Mouse (Mus musculus): ENCODE results near the gene Spag8. TPM values are rescaled to one million over a fixed set of nuclear protein-coding genes. Genes with fewer than 3 reads are reported as not detected.

The Spag8 gene
- polyA plus RNA-seq (2015; fragmentation: Nextera tagmentation; extraction: Ambion mirVana), result 0.20 and 0.70 TPM in 2 replicates

GRCm38 (mm10) chr4:43653161-43654015 is at the start of gene Spag8:
Spag8 (minus strand) TSS chr4:43653594.

GRCm38 (mm10) chr4:43700707-43701106 is 47.3 kb upstream of the Spag8 start, which contains the start of gene Olfr70:
Olfr70 (minus strand) TSS chr4:43700807.

GRCm38 (mm10) chr4:43668782-43669427 is 15.5 kb upstream of the Spag8 start, which contains the start of the genes Tmem8b and Fam221b:
Tmem8b (plus strand) TSS chr4:43668971.
Fam221b (minus strand) TSS chr4:43669145.

GRCm38 (mm10) chr4:43656339-43657109 is 3.1 kb upstream of the Spag8 start, which contains the start of gene Hint2:
Hint2 (minus strand) TSS chr4:43656466.

GRCm38 (mm10) chr4:43631046-43631955 is 22.1 kb downstream of the Spag8 start, which contains the start of gene Npr2:
Npr2 (plus strand) TSS chr4:43631935.

Other genes with a start within 250 kb of the Spag8 start
- not detected in 2 replicates for gene Fam166b, start 224.5 kb downstream of the Spag8 start, polyA plus RNA-seq (2015; fragmentation: Nextera tagmentation; extraction: Ambion mirVana)
- gene Tesk1, start 211.7 kb downstream of the Spag8 start, polyA plus RNA-seq (2015; fragmentation: Nextera tagmentation; extraction: Ambion mirVana), result 1.3 and 2.5 TPM in 2 replicates
- gene Cd72, start 199.0 kb downstream of the Spag8 start, polyA plus RNA-seq (2015; fragmentation: Nextera tagmentation; extraction: Ambion mirVana), result 8.4 and 12.7 TPM in 2 replicates
- 0.59 and 1.4 TPM in 2 replicates for gene Sit1, start 169.9 kb downstream of the Spag8 start, polyA plus RNA-seq (2015; fragmentation: Nextera tagmentation; extraction: Ambion mirVana)
- 42.9 and 45.9 TPM in 2 replicates for gene Ccdc107, start 160.7 kb downstream of the Spag8 start, polyA plus RNA-seq (2015; fragmentation: Nextera tagmentation; extraction: Ambion mirVana)
- 38.1 and 40.1 TPM in 2 replicates for gene Arhgef39, start 153.9 kb downstream of the Spag8 start, polyA plus RNA-seq (2015; fragmentation: Nextera tagmentation; extraction: Ambion mirVana)
- gene Car9, start 146.6 kb downstream of the Spag8 start, polyA plus RNA-seq (2015; fragmentation: Nextera tagmentation; extraction: Ambion mirVana), result 3.2 and 3.7 TPM in 2 replicates
- 63.0 and 70.1 TPM in 2 replicates for gene Tpm2, start 129.8 kb downstream of the Spag8 start, polyA plus RNA-seq (2015; fragmentation: Nextera tagmentation; extraction: Ambion mirVana)
- 23.7 and 33.8 TPM in 2 replicates for gene Creb3, start 91.3 kb downstream of the Spag8 start, polyA plus RNA-seq (2015; fragmentation: Nextera tagmentation; extraction: Ambion mirVana)
- 62.7 and 73.4 TPM in 2 replicates for gene Tln1, start 90.9 kb downstream of the Spag8 start, polyA plus RNA-seq (2015; fragmentation: Nextera tagmentation; extraction: Ambion mirVana)
- 16.0 and 17.6 TPM in 2 replicates for gene Rgp1, start 74.9 kb downstream of the Spag8 start, polyA plus RNA-seq (2015; fragmentation: Nextera tagmentation; extraction: Ambion mirVana)
- 16.9 and 18.2 TPM in 2 replicates for gene Gba2, start 74.7 kb downstream of the Spag8 start, polyA plus RNA-seq (2015; fragmentation: Nextera tagmentation; extraction: Ambion mirVana)
- 0.54 and 0.72 TPM in 2 replicates for gene Msmp, start 69.1 kb downstream of the Spag8 start, polyA plus RNA-seq (2015; fragmentation: Nextera tagmentation; extraction: Ambion mirVana)
- 3.3 and 4.7 TPM in 2 replicates for gene Npr2, start 21.7 kb downstream of the Spag8 start, polyA plus RNA-seq (2015; fragmentation: Nextera tagmentation; extraction: Ambion mirVana)
- 73.1 and 79.8 TPM in 2 replicates for gene Hint2, start 2.9 kb upstream of the Spag8 start, polyA plus RNA-seq (2015; fragmentation: Nextera tagmentation; extraction: Ambion mirVana)
- 1.1 and 1.5 TPM in 2 replicates for gene Tmem8b, start 15.4 kb upstream of the Spag8 start, polyA plus RNA-seq (2015; fragmentation: Nextera tagmentation; extraction: Ambion mirVana)
- 1.5 and 2.0 TPM in 2 replicates for gene Fam221b, start 15.6 kb upstream of the Spag8 start, polyA plus RNA-seq (2015; fragmentation: Nextera tagmentation; extraction: Ambion mirVana)
- not detected in 2 replicates for gene Olfr70, start 47.2 kb upstream of the Spag8 start, polyA plus RNA-seq (2015; fragmentation: Nextera tagmentation; extraction: Ambion mirVana)
- not detected in 2 replicates for gene Olfr71, start 56.7 kb upstream of the Spag8 start, polyA plus RNA-seq (2015; fragmentation: Nextera tagmentation; extraction: Ambion mirVana)
- 0.17 and 0.59 TPM in 2 replicates for gene Hrct1, start 73.6 kb upstream of the Spag8 start, polyA plus RNA-seq (2015; fragmentation: Nextera tagmentation; extraction: Ambion mirVana)
- 0.07 TPM in 1 of 2 replicates, not detected in the other for gene Spaar, start 76.4 kb upstream of the Spag8 start, polyA plus RNA-seq (2015; fragmentation: Nextera tagmentation; extraction: Ambion mirVana)
- gene Olfr159, start 117.4 kb upstream of the Spag8 start, polyA plus RNA-seq (2015; fragmentation: Nextera tagmentation; extraction: Ambion mirVana), result not detected in 2 replicates
- not detected in 2 replicates for gene Olfr156, start 170.3 kb upstream of the Spag8 start, polyA plus RNA-seq (2015; fragmentation: Nextera tagmentation; extraction: Ambion mirVana)
- not detected in 2 replicates for gene Olfr157, start 186.6 kb upstream of the Spag8 start, polyA plus RNA-seq (2015; fragmentation: Nextera tagmentation; extraction: Ambion mirVana)
- gene Olfr155, start 198.0 kb upstream of the Spag8 start, polyA plus RNA-seq (2015; fragmentation: Nextera tagmentation; extraction: Ambion mirVana), result not detected in 2 replicates
- gene Reck, start 221.9 kb upstream of the Spag8 start, polyA plus RNA-seq (2015; fragmentation: Nextera tagmentation; extraction: Ambion mirVana), result 7.1 and 8.0 TPM in 2 replicates